Mouse (Mus musculus): ENCODE results near the gene Cdc25a. TPM values are rescaled to one million over a fixed set of nuclear protein-coding genes. Genes with fewer than 3 reads are reported as not detected.

The Cdc25a gene
- polyA plus RNA-seq, 1 experiment from 2014 or later = 12.4 TPM

- no peak overlapping the region for H3K4me2 ChIP-seq
- 89% methylated on average over 8 of the region's 8 CpGs for WGBS
- H3K4me3 ChIP-seq = no peak overlapping the region
- H3K9me3 ChIP-seq = no peaks in the 10 kb centered on the region
- H3K27ac ChIP-seq = no peak overlapping the region
- ATAC-seq (replicated peaks) = no peak
- H3K27me3 ChIP-seq (replicated peaks) = no peaks in the 10 kb centered on the region
- peaks cover 5% of the 10 kb centered on the region for H3K4me1 ChIP-seq
- no peak overlapping the region for H3K9ac ChIP-seq
- H3K36me3 ChIP-seq (replicated peaks) = peaks cover 4% of the 10 kb centered on the region; the same call in 1 of the 2 replicates
These were observed 21.1 kb downstream of the Cdc25a start for GRCm38 (mm10) chr9:109896253-109897150.

GRCm38 (mm10) chr9:109898027-109898426 lies 22.6 kb downstream of the Cdc25a start:
- ATAC-seq (replicated peaks) = no peak
- Histone ChIP-seq H3K9me3 (no peaks in the 10 kb centered on the region), H3K4me3 (no peak overlapping the region), H3K9ac (no peak overlapping the region), H3K4me1 (peaks cover 5% of the 10 kb centered on the region), H3K4me2 (no peak overlapping the region), H3K27me3 (replicated peaks) (no peaks in the 10 kb centered on the region), H3K27ac (no peak overlapping the region), H3K36me3 (replicated peaks) (no peaks in the 10 kb centered on the region)
- WGBS = 65% methylated on average over 2 of the region's 2 CpGs

GRCm38 (mm10) chr9:109899361-109899760 lies 24.0 kb downstream of the Cdc25a start:
- H3K9ac ChIP-seq = no peak overlapping the region
- no peak overlapping the region for H3K27ac ChIP-seq
- no peaks in the 10 kb centered on the region for H3K36me3 ChIP-seq (replicated peaks)
- H3K9me3 ChIP-seq = no peaks in the 10 kb centered on the region
- 82% methylated on average over 7 of the region's 15 CpGs for WGBS
- ATAC-seq (replicated peaks) = no peak
- no peaks in the 10 kb centered on the region for H3K27me3 ChIP-seq (replicated peaks)
- no peak overlapping the region for H3K4me3 ChIP-seq
- H3K4me2 ChIP-seq = no peak overlapping the region
- H3K4me1 ChIP-seq = peaks cover 5% of the 10 kb centered on the region

- ATAC-seq (replicated peaks) = no peak
- Histone ChIP-seq H3K4me1 (0 out of 2 replicates have a peak, but pooled peaks cover 2% of the 10 kb centered on the region), H3K36me3 (replicated peaks) (no peaks in the 10 kb centered on the region), H3K9ac (no peak overlapping the region), H3K4me3 (no peak overlapping the region), H3K9me3 (no peaks in the 10 kb centered on the region), H3K27ac (no peak overlapping the region), H3K27me3 (replicated peaks) (no peaks in the 10 kb centered on the region), H3K4me2 (no peak overlapping the region)
- 77% methylated on average over 8 of the region's 8 CpGs for WGBS
These were observed 24.4 kb downstream of the Cdc25a start for GRCm38 (mm10) chr9:109899774-109900173.

- H3K27ac ChIP-seq = no peak overlapping the region
- H3K36me3 ChIP-seq (replicated peaks) = no peaks in the 10 kb centered on the region
- WGBS = 92% methylated on average over 3 of the region's 3 CpGs
- no peak overlapping the region for H3K4me2 ChIP-seq
- ATAC-seq (replicated peaks) = no peak
- H3K27me3 ChIP-seq (replicated peaks) = no peaks in the 10 kb centered on the region
- H3K9ac ChIP-seq = no peak overlapping the region
- no peaks in the 10 kb centered on the region for H3K9me3 ChIP-seq
- H3K4me1 ChIP-seq = no peaks in the 10 kb centered on the region
- no peak overlapping the region for H3K4me3 ChIP-seq
These were observed 25.2 kb downstream of the Cdc25a start for GRCm38 (mm10) chr9:109900604-109901003.

GRCm38 (mm10) chr9:109902246-109902645 lies 26.9 kb downstream of the Cdc25a start:
- no peak for ATAC-seq (replicated peaks)

GRCm38 (mm10) chr9:109902740-109903139 lies 27.4 kb downstream of the Cdc25a start:
- Histone ChIP-seq H3K4me2 (no peak overlapping the region), H3K9ac (no peak overlapping the region), H3K36me3 (replicated peaks) (no peaks in the 10 kb centered on the region), H3K27ac (no peak overlapping the region), H3K4me3 (no peak overlapping the region), H3K9me3 (no peaks in the 10 kb centered on the region), H3K4me1 (no peaks in the 10 kb centered on the region), H3K27me3 (replicated peaks) (no peaks in the 10 kb centered on the region)
- ATAC-seq (replicated peaks) = no peak
- 73% methylated on average over 5 of the region's 5 CpGs for WGBS

More at GRCm38 (mm10) chr9:109902246-109902645, 26.9 kb downstream of the Cdc25a start:
- no peaks in the 10 kb centered on the region for H3K27me3 ChIP-seq (replicated peaks)
- H3K4me3 ChIP-seq = no peak overlapping the region
- no peak overlapping the region for H3K4me2 ChIP-seq
- H3K4me1 ChIP-seq = no peaks in the 10 kb centered on the region
- no peak overlapping the region for H3K9ac ChIP-seq
- no peak overlapping the region for H3K27ac ChIP-seq
- no peaks in the 10 kb centered on the region for H3K9me3 ChIP-seq
- 55% methylated on average over 4 of the region's 4 CpGs for WGBS
- H3K36me3 ChIP-seq (replicated peaks) = no peaks in the 10 kb centered on the region

- no peak overlapping the region for H3K4me3 ChIP-seq
- H3K9me3 ChIP-seq = no peaks in the 10 kb centered on the region
- H3K4me1 ChIP-seq = no peaks in the 10 kb centered on the region
- no peak for ATAC-seq (replicated peaks)
- no peaks in the 10 kb centered on the region for H3K36me3 ChIP-seq (replicated peaks)
- H3K27me3 ChIP-seq (replicated peaks) = no peaks in the 10 kb centered on the region
- WGBS = 64% methylated on average over 8 of the region's 8 CpGs
- H3K4me2 ChIP-seq = no peak overlapping the region
- no peak overlapping the region for H3K9ac ChIP-seq
- H3K27ac ChIP-seq = no peak overlapping the region
These were observed 31.9 kb downstream of the Cdc25a start for GRCm38 (mm10) chr9:109907300-109907699.

GRCm38 (mm10) chr9:109907774-109908465 lies 32.5 kb downstream of the Cdc25a start:
- H3K9me3 ChIP-seq = no peaks in the 10 kb centered on the region
- no peaks in the 10 kb centered on the region for H3K4me1 ChIP-seq
- 81% methylated on average over 6 of the region's 6 CpGs for WGBS
- no peaks in the 10 kb centered on the region for H3K27me3 ChIP-seq (replicated peaks)
- no peaks in the 10 kb centered on the region for H3K36me3 ChIP-seq (replicated peaks)
- ATAC-seq (replicated peaks) = no peak
- no peak overlapping the region for H3K27ac ChIP-seq
- no peak overlapping the region for H3K4me2 ChIP-seq
- H3K4me3 ChIP-seq = no peak overlapping the region
- H3K9ac ChIP-seq = no peak overlapping the region

GRCm38 (mm10) chr9:109909102-109909501 lies 33.7 kb downstream of the Cdc25a start:
- Histone ChIP-seq H3K27ac (no peak overlapping the region), H3K4me3 (no peak overlapping the region), H3K9ac (no peak overlapping the region), H3K4me2 (no peak overlapping the region), H3K4me1 (no peaks in the 10 kb centered on the region), H3K27me3 (replicated peaks) (no peaks in the 10 kb centered on the region), H3K36me3 (replicated peaks) (no peaks in the 10 kb centered on the region), H3K9me3 (no peaks in the 10 kb centered on the region)
- ATAC-seq (replicated peaks) = no peak
- WGBS = 83% methylated on average over 8 of the region's 8 CpGs

GRCm38 (mm10) chr9:109909926-109910325 lies 34.5 kb downstream of the Cdc25a start:
- ATAC-seq (replicated peaks) = no peak
- WGBS = 92% methylated on average over 4 of the region's 4 CpGs
- no peak overlapping the region for H3K4me2 ChIP-seq

GRCm38 (mm10) chr9:109911779-109912178 lies 36.4 kb downstream of the Cdc25a start:
- H3K4me2 ChIP-seq = no peak overlapping the region
- H3K4me1 ChIP-seq = no peaks in the 10 kb centered on the region
- 89% methylated on average over 7 of the region's 7 CpGs for WGBS
- no peaks in the 10 kb centered on the region for H3K9me3 ChIP-seq
- no peaks in the 10 kb centered on the region for H3K27me3 ChIP-seq (replicated peaks)
- H3K9ac ChIP-seq = no peak overlapping the region
- no peak for ATAC-seq (replicated peaks)
- H3K27ac ChIP-seq = no peak overlapping the region
- no peak overlapping the region for H3K4me3 ChIP-seq
- H3K36me3 ChIP-seq (replicated peaks) = no peaks in the 10 kb centered on the region

More at GRCm38 (mm10) chr9:109909926-109910325, 34.5 kb downstream of the Cdc25a start:
- no peak overlapping the region for H3K27ac ChIP-seq
- H3K9me3 ChIP-seq = no peaks in the 10 kb centered on the region
- no peak overlapping the region for H3K4me3 ChIP-seq
- no peak overlapping the region for H3K9ac ChIP-seq
- H3K4me1 ChIP-seq = no peaks in the 10 kb centered on the region
- H3K36me3 ChIP-seq (replicated peaks) = no peaks in the 10 kb centered on the region
- no peaks in the 10 kb centered on the region for H3K27me3 ChIP-seq (replicated peaks)
